Comparison of ENCODE assay signal across 8 mouse cellular contexts in the genomic region with DNA sequence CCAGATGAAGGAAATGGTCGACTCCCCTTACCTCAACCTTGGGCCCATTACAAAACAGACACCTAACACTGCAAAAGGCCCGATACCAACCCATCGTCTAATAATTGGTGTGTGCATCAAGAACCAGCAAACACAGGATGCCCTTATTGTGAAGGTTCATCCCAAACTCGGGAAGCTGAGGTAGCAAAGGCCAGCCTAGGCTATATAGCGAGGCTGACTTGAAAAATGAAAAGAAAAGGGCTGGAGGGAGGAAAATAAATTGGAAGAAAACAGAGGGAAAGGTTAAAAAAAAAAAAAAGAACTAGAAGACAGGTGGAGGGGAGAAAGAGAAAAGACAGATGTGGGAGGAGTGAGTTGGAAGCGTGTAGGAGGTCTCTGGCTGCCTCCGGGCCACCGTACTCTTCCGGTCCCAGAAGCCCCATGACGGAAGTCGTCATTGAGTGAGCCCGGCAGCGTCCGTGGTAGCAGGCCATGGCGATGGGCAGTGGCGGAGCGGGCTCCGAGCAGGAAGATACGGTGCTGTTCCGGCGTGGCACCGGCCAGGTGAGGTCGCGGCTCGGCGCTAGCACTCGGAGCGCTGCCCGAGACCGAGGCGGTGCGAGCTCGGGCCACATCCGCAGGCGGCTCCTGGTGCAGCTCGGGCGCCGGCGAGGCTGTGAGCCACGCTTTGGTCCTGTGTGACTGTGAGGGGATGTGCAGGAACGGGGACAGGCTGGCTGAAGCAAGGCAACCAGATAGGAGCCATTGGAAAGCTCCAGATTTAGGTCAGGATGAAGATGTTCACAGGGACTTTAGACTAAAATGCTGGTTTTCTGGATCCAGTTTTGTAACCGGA. TPM values are rescaled to one million over a fixed set of nuclear protein-coding genes. Genes with fewer than 3 reads are reported as not detected.
DNase-seq lines count a peak whose midpoint lies in the region; ATAC-seq lines count a peak whose summit lies in the region.

TSS of gene Smn1 (plus strand) at position 430 of the 835 bp plus-strand sequence.

- peak within 1 kb of the TSS; percentile 76 for H3K4me3 ChIP-seq in hindbrain, embryonic 15.5 days

- H3K9me3 ChIP-seq in hindbrain, embryonic 15.5 days = no peaks in the 10 kb centered on the region

- peak within 1 kb of the TSS; percentile 46; the same call in 1 of the 2 replicates for H3K27ac ChIP-seq in hindbrain, embryonic 15.5 days (replicated peaks)

- peaks cover 12% of the 10 kb centered on the region for H3K4me1 ChIP-seq in hindbrain, embryonic 15.5 days (replicated peaks)

- peak; percentile 86 for DNase-seq in T-cell, adult 2 months (ENCODE audit: low spot score)
- DNase-seq in cerebellum, postnatal 36 days = peak; percentile 99
- DNase-seq in frontal cortex, postnatal 36 days (ENCODE audit: low spot score in 2 of 2) = peak; percentile 97 to 98
- DNase-seq in left cerebral cortex, adult 11 months (ENCODE audit: low spot score) = peak; percentile 89
- peak; percentile 92 to 94 for DNase-seq in lung, postnatal 4 days
- DNase-seq in retina, postnatal 7 days (ENCODE audit: low read depth, low spot score) = peak; percentile 92
- peak; percentile 86 for DNase-seq in urinary bladder, adult 2 months (ENCODE audit: low spot score)

- peaks cover 27% of the 10 kb centered on the region for H3K36me3 ChIP-seq in hindbrain, embryonic 15.5 days

- ATAC-seq in hindbrain, embryonic 15.5 days (ENCODE audit: low FRiP score, low read depth) = peak; percentile 99

- WGBS in hindbrain, embryonic 15.5 days = 4% methylated on average over 42 of the region's 42 CpGs

- no peaks in the 10 kb centered on the region for H3K27me3 ChIP-seq in hindbrain, embryonic 15.5 days

- peak within 1 kb of the TSS; percentile 94 for H3K4me2 ChIP-seq in hindbrain, embryonic 15.5 days

- peak within 1 kb of the TSS; percentile 84 for H3K9ac ChIP-seq in hindbrain, embryonic 15.5 days

RNA-seq across cellular contexts. Expression of gene Smn1, which starts in this region (rescaled TPM):
- 43.2 and 43.4 TPM in 2 replicates for polyA plus RNA-seq in hindbrain, embryonic 15.5 days (2015; fragmentation: Nextera tagmentation; extraction: Ambion mirVana)
- 37.3 and 50.4 TPM in 2 replicates for polyA plus RNA-seq in urinary bladder, adult 2 months (2012; rRNA removed)

Comparison
In these comparisons a context has a peak if more than half of its experiments do, and no peak if none do; other contexts are left out.
1. Peak in every context shown above with its lines: DNase-seq, ATAC-seq, H3K4me3 ChIP-seq and H3K27ac ChIP-seq.